Mouse (Mus musculus): ENCODE data around the gene Large1.

- TF ChIP-seq CTCF (IDR thresholded peaks at IDR 0.05; ENCODE audit: low read depth, low read length) (no peak), POLR2A (IDR thresholded peaks at IDR 0.05; ENCODE audit: extremely low read depth, insufficient read depth, low read length) (no peak)
Measured at GRCm38 (mm10) chr8:73048136-73048535, 305.2 kb downstream of the Large1 start.
